ENCODE assay signal across 8 mouse cellular contexts in the genomic region with DNA sequence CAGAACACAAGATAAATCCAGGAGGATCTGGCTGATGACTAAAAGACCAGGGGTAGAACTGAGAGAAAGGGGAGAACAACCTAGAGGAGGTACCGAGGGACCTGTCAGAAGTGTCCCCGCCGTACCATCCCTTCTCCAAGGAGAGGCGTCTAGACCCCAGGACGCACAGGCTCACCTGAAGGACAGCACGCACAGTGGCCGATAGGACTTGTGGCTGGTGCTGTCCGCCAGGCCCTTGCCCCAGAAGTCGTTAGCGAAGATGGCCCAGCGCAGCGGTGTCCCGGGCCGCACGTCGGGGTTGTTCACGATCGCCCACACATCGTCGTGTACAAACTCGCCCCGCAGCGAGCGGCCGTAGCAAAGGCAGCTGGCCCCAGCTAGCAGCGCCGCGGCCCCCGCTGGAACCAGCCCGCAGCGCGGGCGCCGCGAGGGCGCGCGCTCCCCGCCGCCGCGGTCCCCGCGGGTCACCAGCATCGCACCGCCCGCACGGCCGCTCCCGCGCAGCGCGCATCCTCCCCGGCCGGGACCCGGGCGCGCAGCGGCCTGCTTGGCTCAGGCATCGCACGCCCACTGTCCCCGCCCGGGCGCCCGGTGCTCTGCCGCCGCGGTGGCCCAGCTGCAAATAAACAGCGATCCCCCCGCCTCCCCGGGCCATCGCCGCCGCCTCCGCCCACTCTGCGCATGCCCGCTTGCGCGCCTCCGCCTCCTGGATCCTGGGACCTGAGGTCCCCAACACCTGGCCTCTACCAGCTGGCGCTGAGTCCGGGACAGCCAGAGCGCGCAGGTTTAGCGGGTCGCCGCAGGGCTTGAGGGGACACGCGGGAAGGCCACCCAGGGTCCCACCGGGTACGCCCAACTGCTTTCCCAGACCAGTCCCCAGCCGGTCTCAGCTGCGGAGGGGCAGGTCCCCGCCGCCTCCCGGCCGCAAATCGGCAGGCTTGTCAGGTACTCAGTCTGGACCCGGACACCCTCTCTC. TPM values are rescaled to one million over a fixed set of nuclear protein-coding genes. Genes with fewer than 3 reads are reported as not detected.
DNase-seq lines count a peak whose midpoint lies in the region; ATAC-seq and TF ChIP-seq lines count a peak whose summit lies in the region.

A gene (minus strand): TSS at position 664 of the 976 bp plus-strand sequence.

- no peaks in the 10 kb centered on the region for H3K9me3 ChIP-seq in hindbrain, embryonic 13.5 days

- H3K4me1 ChIP-seq in hindbrain, embryonic 13.5 days (replicated peaks), result peaks cover 27% of the 10 kb centered on the region

- peak within 1 kb of the TSS; percentile 81 for H3K27ac ChIP-seq in hindbrain, embryonic 13.5 days
- H3K27ac ChIP-seq in left cerebral cortex, adult 2 months, result peak within 1 kb of the TSS; percentile 89

- intact Hi-C loops in left cerebral cortex, adult 2 months (cut with DNase I), result loop anchor here (1.0 to 5.0 kb wide), 7 partner anchors 99 to 308 kb away; a partner anchor contains a TSS

- under 1% methylated on average over 98 of the region's 99 CpGs for WGBS in hindbrain, embryonic 13.5 days

- ATAC-seq in Patski, result peak; percentile 35
- ATAC-seq in hindbrain, embryonic 13.5 days (ENCODE audit: low FRiP score), result peak; percentile 84

- peak within 1 kb of the TSS; percentile 82 for H3K4me2 ChIP-seq in hindbrain, embryonic 13.5 days

- no peak for TF ChIP-seq CTCF in Patski (IDR thresholded peaks at IDR 0.05)
- TF ChIP-seq CTCF in left cerebral cortex, adult 2 months (IDR thresholded peaks at IDR 0.05), result no peak

- CTCF ChIA-PET in Patski (lab: Charles Lee), result interaction anchor here (1.1 kb wide), 1 partner anchor 198 kb away, joined by 3 read pairs; no protein-coding TSS in a partner anchor

- peak within 1 kb of the TSS; percentile 87 for H3K9ac ChIP-seq in hindbrain, embryonic 13.5 days

- H3K27me3 ChIP-seq in Patski, result peaks cover 21% of the 10 kb centered on the region
- H3K27me3 ChIP-seq in hindbrain, embryonic 13.5 days, result peaks cover 25% of the 10 kb centered on the region

- H3K4me3 ChIP-seq in hindbrain, embryonic 13.5 days, result peak within 1 kb of the TSS; percentile 78
- peak within 1 kb of the TSS; percentile 85 for H3K4me3 ChIP-seq in left cerebral cortex, adult 2 months

- no peak for DNase-seq in Patski (ENCODE audit: low read depth, low spot score)
- peak; percentile 46 to 66 for DNase-seq in cerebellum, postnatal 25 days
- DNase-seq in gastrocnemius, adult 18-20 months (ENCODE audit: low spot score), result peak; percentile 82
- peak; percentile 71 to 78 for DNase-seq in left cerebral cortex, adult 2 months (ENCODE audit: extremely low spot score in 1 of 2, low spot score in 2 of 2)
- peak; percentile 70 to 84 for DNase-seq in lung, postnatal 4 days
- peak; percentile 75 to 77 for DNase-seq in right cerebral cortex, postnatal 10 days (ENCODE audit: low spot score in 2 of 2)
- DNase-seq in urinary bladder, postnatal 25 days (ENCODE audit: low spot score), result peak; percentile 59

- POLR2A ChIA-PET in Patski (lab: Charles Lee), result no interaction called here

- in situ Hi-C loops in Patski (cut with MboI; ENCODE audit: low pct_unique_long_range_greater_than_20kb), result no loop called here

- no peaks in the 10 kb centered on the region for H3K36me3 ChIP-seq in hindbrain, embryonic 13.5 days

RNA-seq across cellular contexts. Expression of the gene that starts here (rescaled TPM):
- polyA plus RNA-seq in Patski (2021), result 1.0 TPM
- total RNA-seq in gastrocnemius, adult 18-20 months (2021), result 10 to 100 TPM; 59.2 to 63.1 TPM
- 2.3 and 2.8 TPM in 2 replicates for polyA plus RNA-seq in hindbrain, embryonic 13.5 days (2015; fragmentation: Nextera tagmentation; extraction: Ambion mirVana)
- 10 to 100 TPM; 58.7 to 60.1 TPM for total RNA-seq in left cerebral cortex, adult 2 months (2021)
